Mouse (Mus musculus): ENCODE results near the gene Cdh10.
A peak's percentile ranks its signal among the peaks of the same experiment; 100 is the strongest.

Gene Cdh10

DNA sequence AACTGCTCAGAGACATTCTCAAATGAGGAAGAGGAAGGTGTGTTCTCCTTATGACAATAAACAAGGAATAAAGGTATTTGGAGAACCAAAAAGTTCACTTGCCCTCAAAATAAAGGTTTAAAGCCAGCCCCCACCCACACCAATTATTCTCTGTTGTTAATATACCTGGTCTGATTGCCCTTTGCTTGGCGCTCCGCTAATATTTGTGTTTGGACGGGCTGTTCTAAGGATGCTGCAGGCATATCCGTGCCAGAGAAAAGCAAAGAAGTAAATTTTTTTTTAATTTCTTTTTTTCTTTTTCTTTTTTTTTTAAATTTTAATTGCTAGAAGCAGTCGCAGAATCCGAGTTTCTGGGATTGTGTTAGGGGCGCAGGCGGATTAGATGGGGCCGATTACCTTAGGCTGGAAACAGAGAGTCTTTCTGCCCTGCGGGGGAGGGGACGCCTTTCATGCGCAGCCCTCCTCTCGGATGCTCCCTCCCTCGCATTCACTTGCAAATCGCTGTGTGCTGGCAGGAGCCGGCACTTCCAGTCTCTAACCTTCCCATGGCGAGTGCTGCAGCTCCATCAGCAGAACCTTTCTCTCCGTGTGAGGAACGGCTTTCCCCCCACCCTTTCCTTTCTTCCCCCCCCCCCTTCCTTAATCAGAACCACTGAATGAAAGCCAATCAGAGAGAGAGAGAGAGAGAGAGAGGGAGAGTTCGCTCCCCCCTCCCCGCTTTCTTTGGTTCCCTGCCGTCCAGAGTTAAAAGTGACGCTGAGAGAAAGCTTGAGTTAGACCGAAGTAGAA lies at the start of gene Cdh10:
TSS of gene Cdh10 (plus strand) at position 763 of the 789 bp plus-strand sequence.
- no peak for DNase-seq (ENCODE audit: low spot score)

DNA sequence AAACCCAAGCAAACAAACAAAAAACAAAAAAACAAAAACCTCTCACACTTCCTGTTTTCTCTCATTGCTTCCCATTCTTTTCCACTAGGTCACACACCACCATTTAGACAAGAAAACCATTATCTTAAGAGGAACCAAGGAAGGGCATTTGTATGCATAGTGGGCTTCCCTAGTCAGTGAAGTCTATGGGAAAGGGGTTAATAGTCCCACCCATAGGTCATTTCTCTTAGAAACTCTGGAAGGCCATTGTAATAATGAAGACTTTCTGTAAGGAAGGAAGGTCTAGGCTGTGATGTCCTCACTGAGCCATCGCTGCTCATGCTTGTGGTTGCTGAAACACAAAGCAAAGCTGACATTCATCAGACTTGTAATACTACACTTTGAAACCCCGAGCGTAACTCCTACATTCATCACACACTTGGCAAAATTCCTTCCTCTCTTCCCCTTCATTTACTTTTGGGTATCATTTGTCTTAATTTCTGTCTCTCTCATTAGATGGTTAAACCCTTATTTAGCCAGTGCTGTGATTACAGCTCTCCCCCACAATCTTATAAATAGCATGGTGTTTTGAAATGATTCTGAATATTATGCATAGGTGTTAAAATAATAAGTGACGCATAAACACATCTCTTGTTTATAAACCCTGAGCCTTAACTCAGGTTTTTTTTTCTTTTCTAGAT lies 9.5 kb upstream of the Cdh10 start:
- no peak for DNase-seq (ENCODE audit: low spot score)

DNA sequence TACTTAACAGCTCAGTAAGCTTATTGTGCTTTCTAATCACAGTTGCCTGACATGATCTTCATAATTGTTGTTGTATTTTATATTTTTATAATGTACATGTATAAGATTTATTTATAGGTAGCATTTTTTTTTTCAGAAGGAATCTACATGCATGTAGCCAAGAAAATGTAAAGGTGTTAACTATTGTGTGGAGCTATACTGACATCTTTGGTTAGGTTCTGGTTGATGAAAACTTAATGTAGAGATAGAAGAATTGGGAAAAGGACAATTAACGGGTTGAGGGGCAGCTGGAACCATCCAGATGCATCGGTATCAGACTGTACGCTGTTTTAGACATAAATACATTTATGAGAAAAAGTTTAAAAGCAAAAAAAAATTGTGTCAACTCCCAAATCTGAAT lies 1.0 kb upstream of the Cdh10 start:
- no peak for DNase-seq (ENCODE audit: low spot score)

DNA sequence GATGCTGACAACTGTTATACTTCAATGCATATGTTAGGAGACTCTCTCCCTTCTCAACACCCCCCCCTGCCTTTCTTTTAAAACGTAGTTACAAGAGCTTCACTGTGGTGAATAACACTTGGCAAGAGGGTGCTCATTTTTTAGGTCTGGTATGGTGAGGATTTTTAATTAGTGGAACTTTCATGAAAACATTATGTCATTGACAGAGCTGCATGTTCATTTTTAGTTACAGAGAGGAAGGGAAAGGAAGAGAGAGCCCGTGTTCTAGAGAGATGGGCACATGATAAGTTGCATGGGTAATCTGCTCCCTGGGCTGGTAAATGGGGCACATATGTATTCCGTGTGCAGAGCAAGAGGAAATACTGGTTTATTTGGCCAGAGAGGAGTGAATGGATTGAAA lies 1.5 kb downstream of the Cdh10 start:
- no peak for DNase-seq (ENCODE audit: low spot score)

DNA sequence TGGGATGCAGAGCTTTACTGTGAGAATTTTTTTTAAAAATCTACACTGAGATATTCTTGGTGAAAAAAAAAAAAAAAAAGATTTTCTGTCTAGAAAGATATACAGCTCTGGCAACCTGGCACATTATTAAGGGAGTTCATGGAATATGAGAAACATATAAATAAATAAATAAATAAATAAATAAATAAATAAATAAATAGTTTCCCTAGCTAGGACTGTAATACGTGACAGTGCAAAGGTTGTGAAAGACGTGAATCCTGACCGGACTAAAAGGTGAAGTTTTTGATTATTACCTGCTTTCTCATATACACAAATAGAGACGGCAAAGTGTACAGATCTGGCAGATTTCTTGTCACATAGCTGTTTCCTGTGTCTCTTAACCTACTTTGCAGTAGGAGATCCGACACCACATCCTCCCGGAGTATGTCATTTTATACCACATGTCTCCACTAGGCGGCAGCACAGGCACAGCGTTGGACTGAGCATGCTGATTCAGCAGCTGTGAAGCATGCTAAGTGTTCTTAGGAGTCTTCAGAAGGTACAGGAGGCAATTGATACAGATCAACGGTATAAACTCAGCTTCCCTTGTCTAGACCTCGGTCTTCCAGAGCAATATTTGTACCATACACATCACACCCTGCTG lies 2.5 kb downstream of the Cdh10 start:
- DNase-seq (ENCODE audit: low spot score): peak; percentile 35

DNA sequence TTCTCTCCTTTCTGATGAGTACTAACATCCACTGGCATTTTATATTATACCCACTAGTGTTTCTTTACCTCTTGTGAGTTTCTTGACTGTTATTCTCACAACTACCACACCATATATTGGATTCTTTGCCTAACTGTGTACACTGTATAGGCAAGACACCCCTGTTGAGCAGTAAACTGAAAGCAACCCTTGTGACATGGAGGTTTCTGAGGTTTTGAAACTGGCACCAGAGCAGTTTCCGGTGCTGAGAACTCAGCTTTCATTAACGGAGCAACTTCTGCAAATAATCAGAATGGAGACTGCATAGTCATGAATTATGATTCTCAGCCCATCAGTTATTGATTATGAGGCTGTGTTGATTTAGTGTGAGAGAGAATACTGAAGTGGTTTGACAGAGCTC lies 4.7 kb downstream of the Cdh10 start:
- DNase-seq (ENCODE audit: low spot score): no peak

DNA sequence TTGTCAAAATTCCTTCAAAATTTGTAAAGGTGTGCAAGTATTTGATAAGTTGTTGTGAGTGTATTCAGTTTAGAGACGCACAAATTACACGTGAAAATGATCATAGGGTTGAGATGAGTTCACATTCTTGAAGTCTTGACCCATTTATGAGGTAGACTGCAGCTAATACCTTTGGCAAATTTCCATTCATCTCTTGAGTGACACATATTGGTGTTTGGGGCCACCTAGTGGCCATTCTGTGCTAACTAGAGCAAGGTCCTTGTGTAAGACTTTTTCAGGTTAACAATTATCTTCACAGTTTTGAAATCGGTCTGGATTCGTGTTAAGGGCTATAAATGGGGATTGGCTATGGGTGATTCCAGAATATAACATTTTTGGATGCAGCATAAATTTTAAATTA lies 13.5 kb downstream of the Cdh10 start:
- DNase-seq (ENCODE audit: low spot score): no peak

DNA sequence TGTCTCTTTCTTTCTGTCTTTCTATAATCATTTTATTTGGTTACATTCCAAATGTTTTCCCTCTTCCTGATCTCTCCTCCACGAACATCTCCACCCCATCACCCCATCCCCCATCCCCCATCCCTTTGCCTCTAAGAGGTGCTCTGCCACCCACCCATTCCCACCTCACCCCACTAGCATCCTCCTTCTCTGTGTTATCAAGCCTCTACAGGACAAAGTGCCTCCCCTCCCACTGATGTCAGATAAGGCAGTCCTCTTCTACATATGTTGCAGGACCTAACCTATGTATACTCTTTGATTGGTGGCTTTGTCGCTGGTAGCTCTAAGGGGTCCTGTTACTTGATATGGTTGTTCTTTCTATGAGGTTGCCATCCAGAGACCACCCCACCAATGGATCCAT lies 23.0 kb downstream of the Cdh10 start:
- DNase-seq (ENCODE audit: low spot score): no peak

DNA sequence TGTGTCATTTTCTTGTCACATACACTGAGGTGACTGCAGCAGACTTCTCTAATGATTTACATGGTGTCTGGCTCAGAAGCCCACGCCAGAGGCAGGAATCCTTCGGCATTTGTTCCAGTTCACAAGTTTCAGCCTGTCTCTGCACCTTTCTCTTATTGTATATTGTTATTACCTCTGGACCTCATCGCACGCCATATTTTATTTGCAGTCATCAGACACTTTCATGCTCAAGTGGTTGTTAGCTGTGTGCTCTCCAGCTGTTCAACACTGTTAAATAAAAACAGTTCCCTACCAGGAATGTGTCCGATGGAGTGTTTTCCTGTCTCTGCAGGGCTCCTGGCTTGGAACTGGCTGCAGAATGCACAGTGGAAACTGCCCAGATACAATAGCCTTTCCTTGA lies 26.1 kb downstream of the Cdh10 start:
- DNase-seq (ENCODE audit: low spot score): no peak

DNA sequence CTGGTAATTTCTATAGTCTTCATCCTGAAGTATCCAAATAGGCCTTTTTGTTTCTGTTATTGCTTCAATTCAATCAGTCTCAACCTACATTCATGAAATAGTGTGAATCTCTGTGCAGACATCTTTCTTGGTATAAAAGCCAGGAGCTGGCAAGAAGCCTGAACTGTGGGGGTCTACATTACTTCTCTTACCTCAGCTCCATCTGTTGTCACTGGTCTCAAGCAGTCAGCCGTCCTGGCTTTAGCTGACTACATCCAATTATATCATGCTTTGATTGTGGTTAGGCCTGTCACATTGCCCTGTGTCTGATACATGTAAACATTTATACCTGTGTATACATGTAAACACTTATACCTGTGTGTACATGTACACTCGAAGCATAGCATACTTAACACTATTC lies 31.8 kb downstream of the Cdh10 start:
- no peak for DNase-seq (ENCODE audit: low spot score)

DNA sequence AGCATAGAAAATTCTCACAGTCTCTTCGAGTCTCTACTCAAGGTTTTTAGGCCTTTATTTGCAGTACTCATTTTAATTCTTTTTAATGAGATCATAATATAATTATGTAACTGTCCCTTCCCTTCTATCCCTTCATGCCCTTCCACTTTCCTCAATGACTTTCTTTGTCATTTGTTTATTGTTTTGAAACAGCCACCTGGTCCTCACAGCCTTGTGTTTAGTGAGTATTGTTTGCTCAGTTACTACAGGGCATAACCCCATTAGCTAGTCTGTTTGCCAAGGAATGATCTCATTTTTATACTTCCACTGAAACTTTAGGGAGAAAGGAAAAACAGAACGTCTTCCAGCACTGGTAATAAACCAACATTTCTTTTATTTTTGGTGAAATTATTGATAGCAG lies 39.4 kb downstream of the Cdh10 start:
- DNase-seq (ENCODE audit: low spot score): no peak

DNA sequence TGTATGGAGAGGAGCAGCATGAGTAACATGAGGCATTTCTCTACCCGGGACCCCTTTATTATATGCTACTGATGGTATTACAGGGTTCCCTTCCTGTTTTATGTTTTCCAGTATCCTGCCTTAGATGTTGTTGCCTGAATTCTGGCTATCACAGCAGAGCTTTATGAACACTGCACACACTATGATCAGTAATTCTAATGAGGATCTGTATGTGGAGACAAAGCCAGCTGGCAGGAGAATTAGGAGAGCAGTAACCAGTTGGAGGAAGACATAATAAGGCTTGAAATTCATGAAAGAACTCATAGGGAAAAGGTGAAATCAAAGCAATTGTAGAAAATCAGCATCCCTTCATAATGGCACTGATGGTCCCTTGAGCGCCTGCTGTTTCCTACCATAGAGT lies 51.1 kb downstream of the Cdh10 start:
- no peak for DNase-seq (ENCODE audit: low spot score)

DNA sequence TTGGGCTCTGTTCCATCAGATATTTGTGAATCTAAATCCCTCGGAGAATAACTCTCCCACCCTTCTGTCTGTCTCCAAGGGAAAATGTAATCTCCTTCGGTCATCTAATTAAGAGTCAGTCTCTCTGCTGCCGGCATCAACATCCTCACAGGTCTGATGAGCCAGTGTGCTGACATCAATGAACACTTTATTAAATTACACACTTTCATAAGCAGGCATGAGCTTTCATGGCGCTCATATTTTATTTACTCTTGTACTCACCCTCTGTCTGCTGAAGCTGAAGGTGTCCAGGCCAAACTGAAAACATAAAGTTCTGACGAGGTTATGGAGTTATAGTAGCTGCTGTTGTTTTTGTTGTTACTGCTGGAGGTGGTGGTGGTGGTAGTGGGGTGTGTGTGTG lies 62.7 kb downstream of the Cdh10 start:
- DNase-seq (ENCODE audit: low spot score): no peak

DNA sequence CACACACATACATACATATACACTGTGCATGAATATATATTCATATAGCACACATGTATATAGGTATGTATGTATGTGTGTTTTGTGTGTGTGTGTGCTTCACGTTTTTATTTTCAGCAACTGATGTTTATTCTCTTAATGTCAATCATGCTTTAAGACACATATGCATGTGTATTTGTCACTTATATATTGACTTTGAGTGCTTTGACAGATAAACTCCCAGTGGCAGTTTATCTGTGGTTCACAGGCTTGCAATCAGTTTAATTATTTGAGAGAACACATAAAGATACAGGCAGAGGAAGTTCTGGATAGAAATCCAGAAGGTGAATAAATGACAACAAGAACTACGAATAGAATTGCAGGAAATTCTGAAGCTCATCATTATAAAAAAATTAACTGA lies 67.9 kb downstream of the Cdh10 start:
- DNase-seq (ENCODE audit: low spot score): no peak

DNA sequence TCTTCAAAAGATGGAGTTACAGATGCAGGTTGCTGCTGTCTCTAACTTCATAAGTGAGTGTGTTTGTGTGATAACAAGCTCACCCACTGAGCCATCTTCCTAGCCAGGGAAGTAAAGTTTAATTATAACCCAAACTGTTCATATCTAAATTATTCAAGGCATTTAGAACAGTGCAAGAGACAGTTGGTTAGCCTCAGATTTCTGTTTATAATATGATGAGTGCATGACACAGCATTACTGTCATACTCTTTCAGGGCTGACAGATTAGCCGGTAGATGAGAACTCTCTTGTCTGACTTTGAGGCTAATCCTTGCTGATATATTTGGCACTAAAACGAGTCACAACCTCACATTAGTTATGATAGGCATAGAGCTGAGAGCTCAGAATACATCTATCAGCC lies 70.2 kb downstream of the Cdh10 start:
- DNase-seq (ENCODE audit: low spot score): no peak

DNA sequence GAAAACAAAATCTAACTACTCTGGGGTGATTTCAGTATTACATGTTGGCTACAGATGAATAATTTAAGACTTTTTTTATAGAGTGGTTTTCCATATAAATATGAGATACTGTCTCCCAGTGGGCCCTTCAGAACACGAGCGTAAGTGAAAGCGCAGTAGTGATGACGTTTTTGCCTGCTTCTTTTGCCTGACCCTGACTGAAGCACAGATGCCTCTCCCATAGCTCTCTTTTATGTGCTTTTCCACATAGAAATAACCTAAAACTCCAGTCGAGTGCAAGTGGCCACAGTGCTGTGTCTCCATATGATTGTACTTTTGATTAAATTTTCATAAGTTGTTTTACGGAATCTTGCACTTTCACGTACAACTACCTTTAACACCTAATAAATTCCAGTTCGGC lies 71.6 kb downstream of the Cdh10 start:
- DNase-seq (ENCODE audit: low spot score): no peak

DNA sequence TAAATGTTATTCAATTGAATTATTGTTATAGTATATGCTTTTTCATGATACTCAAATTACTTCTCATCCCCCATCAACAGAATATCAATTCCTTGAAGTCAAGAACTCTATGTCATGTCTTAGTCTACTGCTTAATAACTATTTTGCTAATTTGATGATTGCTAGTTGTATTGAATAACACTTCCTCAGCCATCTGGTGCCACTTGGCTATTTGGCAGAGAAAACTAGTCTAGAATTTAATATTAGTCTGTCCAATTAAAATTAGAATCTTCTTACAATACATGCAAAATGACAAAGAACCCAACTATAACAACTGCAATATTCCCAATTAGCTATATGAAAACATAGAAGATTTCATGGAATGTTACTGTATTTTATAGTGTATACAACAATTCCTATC lies 82.0 kb downstream of the Cdh10 start:
- no peak for DNase-seq (ENCODE audit: low spot score)

DNA sequence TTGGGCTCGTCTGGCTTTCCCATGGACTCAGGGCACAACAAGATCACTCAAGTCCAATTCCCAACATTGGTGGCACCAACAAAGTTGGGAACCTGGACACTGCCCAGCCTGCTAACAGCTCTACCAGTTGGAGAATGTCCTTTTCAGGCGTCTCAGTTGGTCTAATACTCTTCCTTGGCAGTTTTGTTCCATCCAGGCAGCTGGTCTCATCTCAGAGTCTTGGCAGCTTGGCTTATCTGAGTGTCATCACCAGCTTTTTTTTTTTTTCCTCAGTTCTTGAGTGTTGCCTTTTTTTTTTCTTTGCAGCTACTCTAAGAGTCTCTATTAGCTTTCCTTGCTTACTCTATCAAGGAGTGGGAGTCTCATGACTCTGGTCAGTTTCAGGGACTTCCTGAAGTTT lies 85.4 kb downstream of the Cdh10 start:
- DNase-seq (ENCODE audit: low spot score): no peak

DNA sequence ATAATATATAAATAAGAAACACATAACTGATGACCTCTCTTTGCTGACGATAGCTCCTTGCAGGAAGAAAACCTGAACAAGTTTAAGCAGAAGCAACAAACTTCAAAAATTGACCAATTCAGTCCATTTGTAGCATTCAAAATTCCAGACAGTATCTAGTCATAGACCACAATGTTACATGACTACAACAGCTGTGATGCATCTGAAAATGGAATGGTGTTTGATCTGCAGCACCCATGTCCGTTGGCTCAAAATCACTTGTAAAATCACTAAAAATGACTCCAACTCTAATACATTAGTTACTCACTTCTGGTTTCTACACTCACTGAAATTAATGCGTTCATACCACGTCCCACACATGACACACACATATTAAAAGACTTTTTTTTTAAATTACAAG lies 91.9 kb downstream of the Cdh10 start:
- DNase-seq (ENCODE audit: low spot score): no peak

DNA sequence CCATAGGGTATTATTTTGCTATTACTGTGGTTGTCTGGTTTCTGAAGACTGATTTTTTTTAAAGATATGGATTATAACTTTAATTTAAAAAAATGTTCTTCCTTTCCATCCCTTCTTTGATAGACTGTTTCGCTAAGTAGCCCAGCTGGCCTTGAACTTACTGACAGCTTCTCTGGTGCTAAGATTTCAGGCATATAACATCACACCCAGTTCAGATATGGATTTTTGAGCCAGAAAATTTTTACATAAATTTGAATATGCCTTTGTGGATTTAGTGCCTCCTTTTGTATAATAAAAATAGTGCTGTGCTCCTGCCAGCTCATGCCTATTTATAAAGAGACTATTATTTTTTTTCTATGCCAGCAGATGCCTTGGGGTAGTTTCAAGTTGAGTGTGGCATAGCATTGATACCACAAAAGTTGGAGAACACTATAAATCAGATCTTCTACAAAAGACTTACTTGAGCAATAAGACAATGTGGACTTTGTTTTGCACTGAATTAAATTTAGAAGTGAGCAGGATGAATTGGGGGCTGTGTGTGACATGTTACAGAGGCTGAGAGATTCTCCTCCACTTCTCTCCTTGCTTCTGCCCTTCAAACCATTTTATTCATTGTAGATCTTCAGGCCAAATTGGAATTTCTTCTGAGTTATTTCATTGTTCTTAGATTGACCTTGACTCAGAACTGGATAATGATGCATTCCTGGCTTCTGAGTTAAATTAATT lies 106.8 kb downstream of the Cdh10 start:
- no peak for DNase-seq (ENCODE audit: low spot score)

DNA sequence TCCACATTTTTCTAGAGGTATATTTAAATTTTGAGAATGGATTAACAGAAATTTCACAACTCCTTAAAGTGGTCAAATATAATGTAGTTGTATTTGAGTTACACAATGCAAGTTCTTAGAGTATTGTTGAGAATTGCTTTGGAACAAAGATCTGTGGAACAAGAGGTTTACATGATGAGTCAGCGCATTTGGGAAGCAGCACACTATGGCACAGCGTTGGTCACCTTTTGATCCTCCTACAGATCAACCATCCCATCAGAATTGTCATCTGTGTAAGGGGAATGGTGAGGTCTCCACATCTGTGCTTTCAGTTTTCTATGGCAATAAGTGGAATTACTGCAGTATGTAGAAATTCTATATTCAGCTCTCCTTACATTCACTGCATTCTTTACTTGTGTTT lies 108.2 kb downstream of the Cdh10 start:
- no peak for DNase-seq (ENCODE audit: low spot score)

DNA sequence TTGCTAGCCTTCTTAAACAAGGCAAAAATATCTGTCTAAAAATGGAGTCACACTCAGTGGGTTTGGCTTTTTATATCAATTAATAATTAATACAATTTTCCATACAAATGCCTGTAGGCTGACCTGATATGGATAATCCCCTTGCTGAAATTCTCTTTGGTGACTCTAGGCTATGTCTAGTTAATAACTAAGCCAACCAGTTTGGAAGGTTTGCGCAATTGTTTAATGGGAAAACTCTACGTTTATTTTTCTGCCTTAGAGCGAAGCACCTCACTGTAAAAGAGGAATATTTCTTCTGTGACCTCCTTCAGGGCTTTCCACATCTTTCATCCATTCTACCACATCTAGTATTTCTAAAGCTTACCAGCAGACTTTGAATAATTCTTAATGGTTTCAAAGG lies 133.5 kb downstream of the Cdh10 start:
- DNase-seq (ENCODE audit: low spot score): no peak

DNA sequence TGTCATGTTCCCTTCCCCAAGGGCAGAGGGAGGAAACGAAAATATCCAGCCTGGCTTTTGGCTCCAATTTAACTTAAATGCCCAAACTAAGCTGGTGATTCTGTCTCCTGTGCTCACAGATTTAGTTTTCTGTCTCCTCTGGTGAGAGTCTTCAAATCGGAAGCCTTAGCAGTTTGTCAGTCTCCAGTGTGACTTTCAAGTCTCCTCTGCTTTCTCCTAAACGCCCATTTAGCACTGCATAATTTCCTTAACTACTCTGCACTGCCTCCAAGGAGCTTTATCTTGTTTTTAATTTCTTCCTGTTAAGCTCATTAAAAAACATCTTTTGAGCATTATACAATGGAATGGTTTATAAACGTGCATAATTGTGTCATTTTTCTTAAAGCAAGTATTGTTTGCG lies 156.3 kb downstream of the Cdh10 start:
- no peak for DNase-seq (ENCODE audit: low spot score)
